Comparison of ENCODE assay signal across 18 mouse cellular contexts in the genomic region with DNA sequence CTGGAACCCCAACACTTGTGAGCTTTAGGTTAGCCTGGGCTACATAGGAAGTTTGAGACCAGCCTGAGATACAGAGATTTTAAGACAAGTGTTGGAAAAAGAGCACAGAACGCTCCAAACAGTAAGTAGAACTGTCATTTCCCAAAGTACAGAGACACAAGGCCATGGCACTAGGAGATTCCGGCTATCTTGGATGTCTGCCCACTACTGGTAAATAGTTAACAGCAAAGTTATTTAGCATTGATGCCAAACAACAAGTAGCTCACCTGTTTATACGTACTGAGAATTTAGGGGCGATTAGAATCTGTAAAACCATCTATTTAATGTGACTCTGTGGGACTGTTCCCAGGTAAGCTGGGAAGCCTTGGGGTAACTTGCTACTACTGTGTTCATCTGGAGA.
"Had no signal": no experiment of that assay in that cellular context is flagged by ENCODE, and none has a peak within 500 bp of the region (broad histone marks: within the 10 kb centered on the region; RNA-seq: fewer than 3 reads in every experiment).

No protein-coding gene starts in this region.

- ATAC-seq: midbrain, embryonic 16.5 days had no signal

- H3K9me3 ChIP-seq: midbrain, embryonic 10.5 days; midbrain, embryonic 12.5 days; neural tube, embryonic 13.5 days; neural tube, embryonic 15.5 days had no signal

- DNase-seq: lung, embryonic 14.5 days; lung, postnatal 10 days; lung, postnatal 4 days; midbrain, embryonic 14.5 days; retina, postnatal 1 day; right cerebral cortex, adult 18-20 months; right cerebral cortex, postnatal 25 days; right cerebral cortex, postnatal 4 days; spleen, adult 18-20 months; thymus, adult 18-20 months; thymus, postnatal 14 days; thymus, postnatal 36 days had no signal

- H3K4me2 ChIP-seq: lung, embryonic 14.5 days; midbrain, embryonic 12.5 days; neural tube, embryonic 13.5 days; neural tube, embryonic 15.5 days had no signal

- H3K27ac ChIP-seq: midbrain, embryonic 10.5 days; midbrain, embryonic 12.5 days; neural tube, embryonic 13.5 days; neural tube, embryonic 15.5 days had no signal

- H3K4me3 ChIP-seq: midbrain, embryonic 10.5 days; midbrain, embryonic 12.5 days; myocyte; neural tube, embryonic 13.5 days; neural tube, embryonic 15.5 days had no signal

- H3K36me3 ChIP-seq: midbrain, embryonic 10.5 days; midbrain, embryonic 12.5 days; neural tube, embryonic 13.5 days; neural tube, embryonic 15.5 days had no signal

- H3K9ac ChIP-seq: lung, embryonic 14.5 days; midbrain, embryonic 12.5 days; neural tube, embryonic 13.5 days; neural tube, embryonic 15.5 days had no signal

- H3K27me3 ChIP-seq: midbrain, embryonic 12.5 days; neural tube, embryonic 13.5 days; neural tube, embryonic 15.5 days had no signal

- H3K4me1 ChIP-seq: midbrain, embryonic 12.5 days had no signal
